Mouse (Mus musculus) forebrain, embryonic 11.5 days (tissue): ENCODE results near the gene AC134908.4. TPM values are rescaled to one million over a fixed set of nuclear protein-coding genes. Genes with fewer than 3 reads are reported as not detected.

ENCODE experiments used
- ATAC-seq: fragments of 200-750 bp; cut with Nextera tagmentation; replicated peaks from 2 replicates; pipeline ENCODE4 v1.8.0; 2017; ENCODE audit warnings: moderate TSS enrichment; ENCODE audit not compliant: low FRiP score
- DNase-seq: peaks from one replicate; pipeline ENCODE4 v3.0.0-alpha.2; 2017; ENCODE audit warnings: low spot score
- H3K27ac ChIP-seq: fragments of 300-500 bp; sonication (generic); 2 replicates; pipeline ENCODE4 v1.5.1; 2014; ENCODE audit warnings: low read depth, low read length
- H3K27me3 ChIP-seq: fragments of 300-500 bp; sonication (generic); 2 replicates; pipeline ENCODE4 v1.6.1; 2014; ENCODE audit warnings: mild to moderate bottlenecking, low read length, mixed read lengths; ENCODE audit not compliant: control insufficient read depth, insufficient read depth
- H3K36me3 ChIP-seq: fragments of 300-500 bp; sonication (generic); 2 replicates; pipeline ENCODE4 v1.6.1; 2014; ENCODE audit warnings: mild to moderate bottlenecking, low read length, moderate library complexity, mixed read lengths; ENCODE audit not compliant: control insufficient read depth, insufficient read depth
- H3K4me1 ChIP-seq: fragments of 300-500 bp; sonication (generic); replicated peaks from 2 replicates; pipeline ENCODE4 v1.6.1; 2014; ENCODE audit warnings: low read length, mixed read lengths; ENCODE audit not compliant: control insufficient read depth, insufficient read depth
- H3K4me2 ChIP-seq: fragments of 300-500 bp; sonication (generic); 2 replicates; pipeline ENCODE4 v1.6.1; 2014; ENCODE audit warnings: low read depth, mild to moderate bottlenecking, low read length, moderate library complexity, mixed read lengths; ENCODE audit not compliant: severe bottlenecking
- H3K4me3 ChIP-seq: fragments of 300-500 bp; sonication (generic); 2 replicates; pipeline ENCODE4 v1.5.1; 2014; ENCODE audit warnings: low read depth, low read length
- H3K9ac ChIP-seq: fragments of 300-500 bp; sonication (generic); 2 replicates; pipeline ENCODE4 v1.6.1; 2014; ENCODE audit warnings: low read length
- H3K9me3 ChIP-seq: fragments of 300-500 bp; sonication (generic); 2 replicates; pipeline ENCODE4 v1.6.1; 2016; ENCODE audit warnings: low read length, mixed read lengths; ENCODE audit not compliant: control insufficient read depth
- WGBS: fragments of 180-500 bp; shearing (Covaris S2); extraction: QIAGEN DNeasy Blood & Tissue Kit; methylation state at CpG from one replicate; pipeline ENCODE4 v1.1.7; 2014; 5-methylcytosine and 5-hydroxymethylcytosine counted together
- polyA plus RNA-seq: library from polyadenylated mRNA; unstranded; fragments of >200 nt; fragmentation: Nextera tagmentation; extraction: Ambion mirVana; gene quantifications from 2 replicates; pipeline ENCODE4 v1.2.1, GENCODE M21; 2014

The AC134908.4 gene
- polyA plus RNA-seq, 1 experiment from 2014 or later: not detected

- Histone ChIP-seq H3K36me3 (peaks cover 19% of the 10 kb centered on the region), H3K9ac (no peak overlapping the region)
Observed at GRCm38 (mm10) chr17:25838904-25839303, 43.4 kb upstream of the AC134908.4 start.

GRCm38 (mm10) chr17:25837533-25837932, 42.1 kb upstream of the AC134908.4 start:
- H3K36me3 ChIP-seq: peaks cover 19% of the 10 kb centered on the region
- peak overlapping the region; percentile 50; the same call in 1 of the 2 replicates for H3K27ac ChIP-seq
- H3K4me2 ChIP-seq: peak overlapping the region; percentile 79; the same call in 1 of the 2 replicates
- WGBS: 57% methylated on average over 3 of the region's 3 CpGs
- no peaks in the 10 kb centered on the region for H3K27me3 ChIP-seq
- H3K9ac ChIP-seq: peak overlapping the region; percentile 58
- no peaks in the 10 kb centered on the region for H3K9me3 ChIP-seq
- ATAC-seq: no peak
- DNase-seq: no peak
- H3K4me1 ChIP-seq: peaks cover 28% of the 10 kb centered on the region
- no peak overlapping the region for H3K4me3 ChIP-seq

More at GRCm38 (mm10) chr17:25838904-25839303, 43.4 kb upstream of the AC134908.4 start:
- Histone ChIP-seq H3K9me3 (no peaks in the 10 kb centered on the region), H3K4me2 (no peak overlapping the region), H3K4me3 (no peak overlapping the region), H3K27me3 (no peaks in the 10 kb centered on the region), H3K27ac (no peak overlapping the region), H3K4me1 (peaks cover 31% of the 10 kb centered on the region)
- WGBS: 95% methylated on average over 4 of the region's 4 CpGs
- DNase-seq: no peak
- ATAC-seq: no peak

- peaks cover 28% of the 10 kb centered on the region for H3K4me1 ChIP-seq
- 2% methylated on average over 29 of the region's 29 CpGs for WGBS
- peak; percentile 16; the same call in 1 of the 2 replicates for ATAC-seq
- peaks cover 15% of the 10 kb centered on the region for H3K36me3 ChIP-seq
- peak within 1 kb of the TSS; percentile 50 for H3K27ac ChIP-seq
- no peaks in the 10 kb centered on the region for H3K9me3 ChIP-seq
- H3K9ac ChIP-seq: peak within 1 kb of the TSS; percentile 58
- H3K4me2 ChIP-seq: peak within 1 kb of the TSS; percentile 79
- peak; percentile 81 for DNase-seq
- H3K4me3 ChIP-seq: peak within 1 kb of the TSS; percentile 30
- H3K27me3 ChIP-seq: no peaks in the 10 kb centered on the region
Observed at GRCm38 (mm10) chr17:25837076-25837410, 41.6 kb upstream of the AC134908.4 start, which contains the start of gene Rhbdl1. Gene Rhbdl1 (minus strand): TSS chr17:25837295.

GRCm38 (mm10) chr17:25836397-25837075, 41.1 kb upstream of the AC134908.4 start:
- ATAC-seq: no peak
- peak; percentile 63 for DNase-seq
- Histone ChIP-seq H3K9me3 (no peaks in the 10 kb centered on the region), H3K4me2 (peak overlapping the region; percentile 79), H3K4me1 (peaks cover 33% of the 10 kb centered on the region), H3K9ac (peak overlapping the region; percentile 58), H3K27ac (peak overlapping the region; percentile 50), H3K27me3 (no peaks in the 10 kb centered on the region), H3K4me3 (peak overlapping the region; percentile 30), H3K36me3 (peaks cover 11% of the 10 kb centered on the region)
- 23% methylated on average over 23 of the region's 23 CpGs for WGBS

- no peaks in the 10 kb centered on the region for H3K9me3 ChIP-seq
- H3K4me2 ChIP-seq: no peak overlapping the region
- ATAC-seq (no peak), DNase-seq (peak; percentile 59)
- H3K36me3 ChIP-seq: peaks cover 9% of the 10 kb centered on the region; the same call in 1 of the 2 replicates
- no peaks in the 10 kb centered on the region for H3K27me3 ChIP-seq
- WGBS: 92% methylated on average over 16 of the region's 16 CpGs
- H3K27ac ChIP-seq: no peak overlapping the region
- H3K9ac ChIP-seq: no peak overlapping the region
- H3K4me3 ChIP-seq: no peak overlapping the region
- peaks cover 36% of the 10 kb centered on the region for H3K4me1 ChIP-seq
Observed at GRCm38 (mm10) chr17:25835816-25836215, 40.4 kb upstream of the AC134908.4 start.

- no peak overlapping the region for H3K4me2 ChIP-seq
- peaks cover 13% of the 10 kb centered on the region; the same call in 1 of the 2 replicates for H3K36me3 ChIP-seq
- DNase-seq (no peak), ATAC-seq (no peak)
- H3K27ac ChIP-seq: no peak overlapping the region
- WGBS: 96% methylated on average over 7 of the region's 7 CpGs
- H3K9me3 ChIP-seq: no peaks in the 10 kb centered on the region
- no peak overlapping the region for H3K4me3 ChIP-seq
- H3K4me1 ChIP-seq: peaks cover 36% of the 10 kb centered on the region
- H3K9ac ChIP-seq: no peak overlapping the region
- H3K27me3 ChIP-seq: no peaks in the 10 kb centered on the region
Observed at GRCm38 (mm10) chr17:25835301-25835700, 39.8 kb upstream of the AC134908.4 start.

- DNase-seq (peak; percentile 56), ATAC-seq (no peak)
- Histone ChIP-seq H3K27me3 (no peaks in the 10 kb centered on the region), H3K4me3 (peak overlapping the region; percentile 83), H3K4me2 (peak overlapping the region; percentile 95; the same call in 1 of the 2 replicates), H3K27ac (no peak overlapping the region), H3K36me3 (peaks cover 11% of the 10 kb centered on the region; the same call in 1 of the 2 replicates), H3K9me3 (no peaks in the 10 kb centered on the region), H3K9ac (peak overlapping the region; percentile 78), H3K4me1 (peaks cover 40% of the 10 kb centered on the region)
- WGBS: 91% methylated on average over 12 of the region's 12 CpGs
Observed at GRCm38 (mm10) chr17:25834595-25835222, 39.2 kb upstream of the AC134908.4 start.

- 60% methylated on average over 6 of the region's 6 CpGs for WGBS
- Histone ChIP-seq H3K36me3 (peaks cover 9% of the 10 kb centered on the region; the same call in 1 of the 2 replicates), H3K9me3 (no peaks in the 10 kb centered on the region), H3K4me3 (peak overlapping the region; percentile 83), H3K27ac (no peak overlapping the region; the same call in 1 of the 2 replicates), H3K4me2 (peak overlapping the region; percentile 95), H3K27me3 (no peaks in the 10 kb centered on the region), H3K4me1 (peaks cover 45% of the 10 kb centered on the region), H3K9ac (peak overlapping the region; percentile 78)
- ATAC-seq (no peak), DNase-seq (peak; percentile 52)
Observed at GRCm38 (mm10) chr17:25833961-25834594, 38.6 kb upstream of the AC134908.4 start.
